Comparison of ENCODE assay signal across 7 mouse cellular contexts in genomic region chr14:111675211-111676165, GRCm38 (mm10). TPM values are rescaled to one million over a fixed set of nuclear protein-coding genes. Genes with fewer than 3 reads are reported as not detected.
DNase-seq lines count a peak whose midpoint lies in the region; ATAC-seq lines count a peak whose summit lies in the region.

No protein-coding gene starts in this region.

- H3K9me3 ChIP-seq in heart, embryonic 16.5 days (replicated peaks; ENCODE audit: control insufficient read depth, low read length), result no peaks in the 10 kb centered on the region
- H3K9me3 ChIP-seq in midbrain, embryonic 12.5 days, result no peaks in the 10 kb centered on the region

- H3K36me3 ChIP-seq in heart, embryonic 16.5 days (ENCODE audit: control insufficient read depth, insufficient read depth), result no peaks in the 10 kb centered on the region
- H3K36me3 ChIP-seq in midbrain, embryonic 12.5 days, result no peaks in the 10 kb centered on the region

- ATAC-seq in heart, embryonic 16.5 days (replicated peaks; ENCODE audit: extremely low read depth, insufficient read depth, low FRiP score), result peak; percentile 62
- peak; percentile 83 for ATAC-seq in midbrain, embryonic 12.5 days (ENCODE audit: low FRiP score, low read depth)

- H3K27ac ChIP-seq in heart, embryonic 16.5 days (ENCODE audit: low read length), result peak overlapping the region; percentile 53
- peak overlapping the region; percentile 97 for H3K27ac ChIP-seq in midbrain, embryonic 12.5 days (replicated peaks)

- peaks cover 10% of the 10 kb centered on the region for H3K27me3 ChIP-seq in heart, embryonic 16.5 days (ENCODE audit: control insufficient read depth, insufficient read depth, low read length)
- peaks cover 18% of the 10 kb centered on the region for H3K27me3 ChIP-seq in midbrain, embryonic 12.5 days

- under 1% methylated on average over 85 of the region's 94 CpGs for WGBS in heart, embryonic 16.5 days
- 0% methylated on average over 76 of the region's 94 CpGs for WGBS in midbrain, embryonic 12.5 days

- peak; percentile 36 for DNase-seq in ES-CJ7 (ENCODE audit: low read depth, low spot score)
- DNase-seq in MN1 (ENCODE audit: low spot score), result peak; percentile 13
- peak; percentile 30 for DNase-seq in embryo, embryonic 11.5 days (ENCODE audit: low read depth, low spot score)
- peak; percentile 65 to 66 for DNase-seq in layer of hippocampus, postnatal 36 days
- DNase-seq in c-Kit-positive CD71-positive TER-119-positive erythroid progenitor cells, embryonic 14.5 days (ENCODE audit: low spot score), result no peak

- peak overlapping the region; percentile 82 for H3K4me3 ChIP-seq in heart, embryonic 16.5 days (ENCODE audit: low read length)
- H3K4me3 ChIP-seq in midbrain, embryonic 12.5 days, result peak overlapping the region; percentile 73

- peak overlapping the region; percentile 97 for H3K4me2 ChIP-seq in heart, embryonic 16.5 days (ENCODE audit: low read depth, low read length)
- H3K4me2 ChIP-seq in midbrain, embryonic 12.5 days (replicated peaks), result peak overlapping the region; percentile 66

- peak overlapping the region; percentile 80 for H3K9ac ChIP-seq in heart, embryonic 16.5 days (ENCODE audit: low read length)
- H3K9ac ChIP-seq in midbrain, embryonic 12.5 days (replicated peaks), result peak overlapping the region; percentile 91

- peaks cover 8% of the 10 kb centered on the region; the same call in 1 of the 2 replicates for H3K4me1 ChIP-seq in heart, embryonic 16.5 days (ENCODE audit: control insufficient read depth, insufficient read depth, low read length)
- H3K4me1 ChIP-seq in midbrain, embryonic 12.5 days, result peaks cover 13% of the 10 kb centered on the region

RNA-seq across cellular contexts. Expression of gene Slitrk5, which starts 0.6 kb away (rescaled TPM):
- 4.4 and 5.3 TPM in 2 replicates for polyA plus RNA-seq in heart, embryonic 16.5 days (2015; fragmentation: Nextera tagmentation; extraction: Ambion mirVana)
- 100 to 1,000 TPM; 100 to 113 TPM for total RNA-seq in layer of hippocampus, postnatal 36 days (2021)
- polyA plus RNA-seq in midbrain, embryonic 12.5 days (2016; fragmentation: Nextera tagmentation; extraction: Ambion mirVana), result 24.3 and 29.7 TPM in 2 replicates
